Mouse (Mus musculus): ENCODE data around the gene Alad. TPM values are rescaled to one million over a fixed set of nuclear protein-coding genes. Genes with fewer than 3 reads are reported as not detected.

Gene Alad
- polyA plus RNA-seq (2012; rRNA removed) (57.3 and 66.7 TPM in 2 replicates), polyA plus RNA-seq (2014; fragmentation: Nextera tagmentation; extraction: Ambion mirVana) (90.2 and 97.8 TPM in 2 replicates)

GRCm38 (mm10) chr4:62519849-62520233 is at the start of gene Alad:
Gene Alad, minus strand, starts transcription at chr4:62519918.
- H3K4me3 ChIP-seq (replicated peaks; ENCODE audit: low read length), result peak within 1 kb of the TSS; percentile 82
- TF ChIP-seq POLR2A (IDR thresholded peaks at IDR 0.05; ENCODE audit: borderline replicate concordance, extremely low read depth, insufficient read depth, insufficient read length), result peak; percentile 56; the same call in 1 of the 2 replicates
- peaks cover 10% of the 10 kb centered on the region; the same call in 1 of the 2 replicates for H3K36me3 ChIP-seq (ENCODE audit: control insufficient read depth, insufficient read depth, low read length)
- peak within 1 kb of the TSS; percentile 83 for H3K9ac ChIP-seq (ENCODE audit: low read depth, low read length, severe bottlenecking)
- H3K27ac ChIP-seq (replicated peaks; ENCODE audit: low read depth, low read length), result peak within 1 kb of the TSS; percentile 84
- no peaks in the 10 kb centered on the region for H3K27me3 ChIP-seq (ENCODE audit: control insufficient read depth, insufficient read depth, low read length)
- peak within 1 kb of the TSS; percentile 71 for H3K4me2 ChIP-seq (replicated peaks; ENCODE audit: low read depth, low read length, severe bottlenecking)
- WGBS, result 2% methylated on average over 15 of the region's 37 CpGs
- ATAC-seq (ENCODE audit: low FRiP score, low read depth) (peak; percentile 79), DNase-seq (ENCODE audit: low spot score) (peak; percentile 80)
- peaks cover 28% of the 10 kb centered on the region for H3K4me1 ChIP-seq (ENCODE audit: control insufficient read depth, insufficient read depth, low read length)
- no peaks in the 10 kb centered on the region for H3K9me3 ChIP-seq (ENCODE audit: control insufficient read depth, low read length)

GRCm38 (mm10) chr4:62568359-62568758 is 48.6 kb upstream of the Alad start:
- no peak for ATAC-seq (ENCODE audit: low FRiP score, low read depth)
- Histone ChIP-seq H3K27me3 (ENCODE audit: control insufficient read depth, insufficient read depth, low read length) (no peaks in the 10 kb centered on the region), H3K4me3 (replicated peaks; ENCODE audit: low read length) (no peak overlapping the region), H3K9me3 (ENCODE audit: control insufficient read depth, low read length) (no peaks in the 10 kb centered on the region), H3K4me2 (replicated peaks; ENCODE audit: low read depth, low read length, severe bottlenecking) (no peak overlapping the region), H3K36me3 (ENCODE audit: control insufficient read depth, insufficient read depth, low read length) (no peaks in the 10 kb centered on the region), H3K27ac (replicated peaks; ENCODE audit: low read depth, low read length) (no peak overlapping the region), H3K4me1 (ENCODE audit: control insufficient read depth, insufficient read depth, low read length) (no peaks in the 10 kb centered on the region), H3K9ac (ENCODE audit: low read depth, low read length, severe bottlenecking) (no peak overlapping the region)
- no peak for DNase-seq (ENCODE audit: low spot score)
- no peak for TF ChIP-seq POLR2A (IDR thresholded peaks at IDR 0.05; ENCODE audit: borderline replicate concordance, extremely low read depth, insufficient read depth, insufficient read length)
- 78% methylated on average over 1 of the region's 1 CpGs for WGBS

- WGBS, result 86% methylated on average over 6 of the region's 6 CpGs
- no peak for DNase-seq (ENCODE audit: low spot score)
- Histone ChIP-seq H3K4me2 (replicated peaks; ENCODE audit: low read depth, low read length, severe bottlenecking) (no peak overlapping the region), H3K4me1 (ENCODE audit: control insufficient read depth, insufficient read depth, low read length) (no peaks in the 10 kb centered on the region), H3K36me3 (ENCODE audit: control insufficient read depth, insufficient read depth, low read length) (no peaks in the 10 kb centered on the region), H3K27ac (replicated peaks; ENCODE audit: low read depth, low read length) (no peak overlapping the region), H3K9me3 (ENCODE audit: control insufficient read depth, low read length) (no peaks in the 10 kb centered on the region), H3K9ac (ENCODE audit: low read depth, low read length, severe bottlenecking) (no peak overlapping the region), H3K27me3 (ENCODE audit: control insufficient read depth, insufficient read depth, low read length) (no peaks in the 10 kb centered on the region), H3K4me3 (replicated peaks; ENCODE audit: low read length) (no peak overlapping the region)
- no peak for TF ChIP-seq POLR2A (IDR thresholded peaks at IDR 0.05; ENCODE audit: borderline replicate concordance, extremely low read depth, insufficient read depth, insufficient read length)
- no peak for ATAC-seq (ENCODE audit: low FRiP score, low read depth)
These were observed 48.0 kb upstream of the Alad start for GRCm38 (mm10) chr4:62567696-62568095.

GRCm38 (mm10) chr4:62566530-62566929 is 46.8 kb upstream of the Alad start:
- H3K9me3 ChIP-seq (ENCODE audit: control insufficient read depth, low read length), result no peaks in the 10 kb centered on the region
- H3K4me2 ChIP-seq (replicated peaks; ENCODE audit: low read depth, low read length, severe bottlenecking), result no peak overlapping the region
- no peaks in the 10 kb centered on the region for H3K4me1 ChIP-seq (ENCODE audit: control insufficient read depth, insufficient read depth, low read length)
- ATAC-seq (ENCODE audit: low FRiP score, low read depth), result no peak
- H3K4me3 ChIP-seq (replicated peaks; ENCODE audit: low read length), result no peak overlapping the region
- no peak overlapping the region for H3K9ac ChIP-seq (ENCODE audit: low read depth, low read length, severe bottlenecking)
- no peaks in the 10 kb centered on the region for H3K36me3 ChIP-seq (ENCODE audit: control insufficient read depth, insufficient read depth, low read length)
- 73% methylated on average over 4 of the region's 4 CpGs for WGBS
- no peaks in the 10 kb centered on the region for H3K27me3 ChIP-seq (ENCODE audit: control insufficient read depth, insufficient read depth, low read length)
- DNase-seq (ENCODE audit: low spot score), result no peak
- H3K27ac ChIP-seq (replicated peaks; ENCODE audit: low read depth, low read length), result no peak overlapping the region
- no peak for TF ChIP-seq POLR2A (IDR thresholded peaks at IDR 0.05; ENCODE audit: borderline replicate concordance, extremely low read depth, insufficient read depth, insufficient read length)

GRCm38 (mm10) chr4:62562006-62562405 is 42.3 kb upstream of the Alad start:
- H3K36me3 ChIP-seq (ENCODE audit: control insufficient read depth, insufficient read depth, low read length), result no peaks in the 10 kb centered on the region
- ATAC-seq (ENCODE audit: low FRiP score, low read depth), result no peak
- TF ChIP-seq POLR2A (IDR thresholded peaks at IDR 0.05; ENCODE audit: borderline replicate concordance, extremely low read depth, insufficient read depth, insufficient read length), result no peak
- no peak overlapping the region for H3K9ac ChIP-seq (ENCODE audit: low read depth, low read length, severe bottlenecking)
- no peak overlapping the region for H3K4me3 ChIP-seq (replicated peaks; ENCODE audit: low read length)
- 71% methylated on average over 4 of the region's 4 CpGs for WGBS
- H3K9me3 ChIP-seq (ENCODE audit: control insufficient read depth, low read length), result no peaks in the 10 kb centered on the region
- 0 out of 2 replicates have a peak, but pooled peaks cover 5% of the 10 kb centered on the region for H3K4me1 ChIP-seq (ENCODE audit: control insufficient read depth, insufficient read depth, low read length)
- DNase-seq (ENCODE audit: low spot score), result no peak
- H3K4me2 ChIP-seq (replicated peaks; ENCODE audit: low read depth, low read length, severe bottlenecking), result no peak overlapping the region
- no peak overlapping the region for H3K27ac ChIP-seq (replicated peaks; ENCODE audit: low read depth, low read length)
- no peaks in the 10 kb centered on the region for H3K27me3 ChIP-seq (ENCODE audit: control insufficient read depth, insufficient read depth, low read length)

GRCm38 (mm10) chr4:62561630-62562001 is 41.9 kb upstream of the Alad start:
- Histone ChIP-seq H3K4me3 (replicated peaks; ENCODE audit: low read length) (no peak overlapping the region), H3K36me3 (ENCODE audit: control insufficient read depth, insufficient read depth, low read length) (no peaks in the 10 kb centered on the region), H3K9me3 (ENCODE audit: control insufficient read depth, low read length) (no peaks in the 10 kb centered on the region), H3K27ac (replicated peaks; ENCODE audit: low read depth, low read length) (no peak overlapping the region), H3K4me1 (ENCODE audit: control insufficient read depth, insufficient read depth, low read length) (0 out of 2 replicates have a peak, but pooled peaks cover 5% of the 10 kb centered on the region), H3K4me2 (replicated peaks; ENCODE audit: low read depth, low read length, severe bottlenecking) (no peak overlapping the region), H3K27me3 (ENCODE audit: control insufficient read depth, insufficient read depth, low read length) (no peaks in the 10 kb centered on the region), H3K9ac (ENCODE audit: low read depth, low read length, severe bottlenecking) (no peak overlapping the region)
- DNase-seq (ENCODE audit: low spot score) (no peak), ATAC-seq (ENCODE audit: low FRiP score, low read depth) (no peak; the same call in 1 of the 2 replicates)
- WGBS, result 59% methylated on average over 3 of the region's 3 CpGs
- TF ChIP-seq POLR2A (IDR thresholded peaks at IDR 0.05; ENCODE audit: borderline replicate concordance, extremely low read depth, insufficient read depth, insufficient read length), result no peak
